Mouse (Mus musculus) spleen, postnatal 36 days (tissue): Measurements from ENCODE around the gene B3galt4.
"Not testable (repeated sequence)": the region's sequence is repeated elsewhere in the genome, so short reads cannot be mapped to it uniquely, and the experiment has no call there.

Experiments used
- DNase-seq, 2 experiments: peaks; one replicate each; pipeline ENCODE4 v3.0.0; 2022; ENCODE audit warnings: low spot score in 2 of 2, mixed read lengths in 1 of 2

B3galt4 gene

GRCm38 (mm10) chr17:33951021-33951946, at the start of gene B3galt4:
TSS of gene B3galt4 (minus strand) at chr17:33951488.
- DNase-seq: peak; percentile 77 to 78

DNA sequence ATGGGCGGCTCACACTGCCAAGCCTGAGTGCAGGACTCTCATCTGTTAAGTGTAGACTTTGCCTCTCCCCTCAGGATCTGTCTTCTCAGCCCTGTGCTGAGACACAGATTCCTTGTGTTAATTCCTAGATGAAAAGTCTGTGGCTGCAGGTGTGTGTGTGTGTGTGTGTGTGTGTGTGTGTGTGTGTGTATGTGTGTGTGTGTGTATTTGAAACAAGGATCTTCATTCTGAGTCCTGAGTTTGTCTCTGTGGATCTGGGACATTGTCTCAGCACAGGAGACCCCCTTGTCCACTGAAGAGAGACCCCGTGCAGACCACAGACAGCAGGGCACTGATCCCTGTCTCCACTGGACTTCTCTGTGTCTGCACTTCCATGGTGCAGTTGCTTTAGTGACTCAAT, 49.5 kb upstream of the B3galt4 start:
- DNase-seq: not testable (repeated sequence)

GRCm38 (mm10) chr17:34000150-34000537, 48.9 kb upstream of the B3galt4 start, which contains the start of gene H2-K1:
TSS of gene H2-K1 (minus strand) at chr17:34000347.
- DNase-seq: peak; percentile 97 to 98

DNA sequence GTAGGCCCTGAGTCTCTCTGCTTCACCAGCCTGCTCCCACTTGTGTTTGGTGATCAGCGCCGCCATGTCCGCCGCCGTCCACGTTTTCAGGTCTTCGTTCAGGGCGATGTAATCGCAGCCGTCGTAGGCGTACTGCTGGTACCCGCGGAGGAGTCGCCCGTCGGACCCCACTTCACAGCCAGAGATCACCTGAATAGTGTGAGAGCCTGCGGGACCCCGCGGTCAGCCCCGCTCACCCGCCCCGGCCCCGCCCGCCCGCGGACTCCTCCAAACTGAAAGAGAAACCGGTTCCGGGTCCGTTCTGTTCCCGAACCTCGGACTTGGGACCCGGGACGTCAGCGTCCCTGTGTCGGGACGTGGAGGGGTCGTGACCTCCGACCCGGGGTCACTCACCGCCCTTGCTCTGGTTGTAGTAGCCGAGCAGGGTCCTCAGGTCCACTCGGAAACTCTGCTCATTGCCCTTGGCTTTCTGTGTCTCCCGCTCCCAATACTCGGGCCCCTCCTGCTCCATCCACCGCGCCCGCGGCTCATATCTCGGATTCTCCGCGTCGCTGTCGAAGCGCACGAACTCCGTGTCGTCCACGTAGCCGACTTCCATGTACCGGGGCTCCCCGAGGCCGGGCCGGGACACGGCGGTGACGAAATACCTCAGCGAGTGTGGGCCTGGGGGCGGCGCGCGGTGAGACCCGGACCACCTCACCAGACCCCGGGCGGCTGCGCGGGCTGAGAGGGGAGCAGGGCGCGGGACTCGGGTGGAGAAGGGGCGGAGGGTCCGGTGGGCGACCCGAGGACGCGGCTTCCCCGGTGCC, 48.3 kb upstream of the B3galt4 start:
- peak in 1 of 2 experiments; percentile 24 for DNase-seq

DNA sequence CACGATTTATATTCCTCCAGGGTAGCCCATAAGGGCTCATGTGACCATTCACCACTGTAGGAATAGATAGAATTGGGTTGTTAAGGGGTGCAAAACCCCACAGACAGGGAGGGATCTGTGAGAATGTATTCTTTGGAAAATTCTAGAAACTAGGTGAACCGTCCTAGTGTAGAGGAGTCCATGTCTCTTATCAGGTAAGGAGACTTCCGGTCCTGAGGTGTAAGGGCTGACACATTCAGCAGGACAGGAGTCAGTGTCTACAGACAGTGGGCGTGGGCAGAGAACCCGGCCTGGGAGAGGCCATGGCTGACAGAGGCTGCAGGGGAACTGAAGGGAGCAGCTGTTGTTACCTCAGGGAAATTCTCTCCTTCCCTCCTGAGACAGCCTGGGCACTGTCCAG, 47.4 kb upstream of the B3galt4 start:
- DNase-seq: not testable (repeated sequence)

- DNase-seq: not testable (repeated sequence)
These were observed 45.7 kb upstream of the B3galt4 start for GRCm38 (mm10) chr17:33997025-33997424.

- DNase-seq: no peak
These were observed 44.4 kb upstream of the B3galt4 start for GRCm38 (mm10) chr17:33995651-33996050.

GRCm38 (mm10) chr17:33994959-33995358, 43.7 kb upstream of the B3galt4 start:
- no peak for DNase-seq

- peak; percentile 41 to 59 for DNase-seq
These were observed 40.7 kb upstream of the B3galt4 start for GRCm38 (mm10) chr17:33991788-33992664.

- peak; percentile 49 to 69 for DNase-seq
These were observed 30.8 kb upstream of the B3galt4 start for GRCm38 (mm10) chr17:33982136-33982535.

- peak; percentile 87 to 92 for DNase-seq
These were observed 30.1 kb upstream of the B3galt4 start for GRCm38 (mm10) chr17:33981192-33981909.

GRCm38 (mm10) chr17:33980181-33981035, 29.1 kb upstream of the B3galt4 start:
- no peak for DNase-seq

GRCm38 (mm10) chr17:33979512-33980050, 28.3 kb upstream of the B3galt4 start:
- DNase-seq: no peak

- DNase-seq: peak; percentile 93 to 94
These were observed 27.3 kb upstream of the B3galt4 start for GRCm38 (mm10) chr17:33978631-33979031.

- DNase-seq: no peak
These were observed 26.7 kb upstream of the B3galt4 start for GRCm38 (mm10) chr17:33977861-33978557.

DNA sequence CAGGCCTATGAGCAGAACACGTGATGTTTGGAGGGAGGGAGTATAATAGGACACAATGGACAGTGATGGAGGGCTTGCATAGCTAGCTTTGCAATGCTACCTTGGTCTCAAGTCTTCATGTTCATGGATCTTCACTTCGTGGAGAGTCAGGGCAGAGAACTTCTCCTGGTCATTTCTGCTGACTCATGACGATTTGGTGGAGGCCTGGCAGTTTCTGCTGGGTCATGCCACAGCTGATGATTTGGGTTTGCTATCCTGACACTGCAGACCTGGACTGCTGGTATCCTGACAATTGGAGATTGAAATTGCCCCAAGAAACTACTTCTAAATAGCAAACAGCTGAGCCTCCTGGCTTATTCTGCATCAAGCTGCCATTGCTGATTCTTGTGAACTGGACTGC, 22.3 kb upstream of the B3galt4 start:
- no peak for DNase-seq

- no peak for DNase-seq
These were observed 21.4 kb upstream of the B3galt4 start for GRCm38 (mm10) chr17:33972691-33973090.

- no peak for DNase-seq
These were observed 18.1 kb upstream of the B3galt4 start for GRCm38 (mm10) chr17:33969394-33969793.

DNA sequence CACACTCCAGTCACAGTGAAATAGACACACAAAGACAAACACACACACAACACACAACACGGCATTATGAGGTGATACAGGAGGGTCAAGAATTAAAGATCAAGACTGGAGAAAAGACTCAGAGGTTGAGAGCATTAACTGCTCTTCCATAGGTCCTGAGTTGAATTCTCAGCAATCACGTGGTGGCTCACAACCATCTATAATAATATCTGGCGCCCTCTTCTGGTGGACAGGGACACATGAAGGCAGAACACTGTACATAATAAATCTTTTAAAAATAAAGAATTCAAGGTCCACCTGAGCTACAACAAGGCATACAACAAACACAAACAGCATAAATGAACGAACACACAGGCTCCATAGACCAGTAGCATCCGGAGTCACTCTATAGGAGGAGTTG, 17.6 kb upstream of the B3galt4 start:
- DNase-seq: peak; percentile 55 to 70
